Mouse (Mus musculus): ENCODE results near the gene Gm42742. TPM values are rescaled to one million over a fixed set of nuclear protein-coding genes. Genes with fewer than 3 reads are reported as not detected.

The Gm42742 gene
- polyA plus RNA-seq, 1 experiment = 2.2 TPM

DNA sequence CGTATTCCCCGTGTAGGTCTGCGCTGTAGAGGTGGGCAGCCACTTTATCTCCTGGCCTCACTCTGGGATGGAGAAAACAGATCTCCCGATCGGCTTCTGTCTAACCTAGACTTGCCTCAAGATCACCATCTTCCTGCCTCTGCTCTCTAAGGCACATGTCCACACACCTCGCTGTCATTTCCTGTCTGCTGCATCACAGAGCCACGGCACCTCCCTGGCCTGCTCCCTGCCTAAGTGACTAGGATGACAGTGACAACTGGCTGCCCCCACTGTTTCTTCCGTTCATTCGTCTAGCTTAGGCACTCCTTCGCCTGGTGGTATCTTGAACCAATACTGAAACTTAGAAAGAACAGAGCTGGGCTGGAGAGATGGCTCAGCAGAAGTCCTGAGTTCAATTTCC lies 21.3 kb downstream of the Gm42742 start:
- Histone ChIP-seq H3K4me1 (ENCODE audit: control insufficient read depth, insufficient read depth, low read length) (peaks cover 1% of the 10 kb centered on the region), H3K36me3 (ENCODE audit: control insufficient read depth, insufficient read depth, low read length, poor library complexity, severe bottlenecking) (no peaks in the 10 kb centered on the region), H3K9ac (ENCODE audit: low read depth, poor library complexity, severe bottlenecking) (no peak overlapping the region), H3K4me3 (ENCODE audit: low read depth, low read length) (no peak overlapping the region), H3K27ac (ENCODE audit: insufficient read depth, low read length) (no peak overlapping the region), H3K27me3 (ENCODE audit: control insufficient read depth, insufficient read depth, low read length, poor library complexity, severe bottlenecking) (no peaks in the 10 kb centered on the region), H3K9me3 (replicated peaks; ENCODE audit: control insufficient read depth, insufficient read depth, low read length, poor library complexity, severe bottlenecking) (no peaks in the 10 kb centered on the region)
- TF ChIP-seq EP300 (IDR thresholded peaks at IDR 0.05; ENCODE audit: insufficient read depth, low read depth, low read length) (no peak), POLR2A (IDR thresholded peaks at IDR 0.05; ENCODE audit: insufficient read depth, low read length) (no peak), CTCF (IDR thresholded peaks at IDR 0.05; ENCODE audit: low read depth, low read length) (no peak)

DNA sequence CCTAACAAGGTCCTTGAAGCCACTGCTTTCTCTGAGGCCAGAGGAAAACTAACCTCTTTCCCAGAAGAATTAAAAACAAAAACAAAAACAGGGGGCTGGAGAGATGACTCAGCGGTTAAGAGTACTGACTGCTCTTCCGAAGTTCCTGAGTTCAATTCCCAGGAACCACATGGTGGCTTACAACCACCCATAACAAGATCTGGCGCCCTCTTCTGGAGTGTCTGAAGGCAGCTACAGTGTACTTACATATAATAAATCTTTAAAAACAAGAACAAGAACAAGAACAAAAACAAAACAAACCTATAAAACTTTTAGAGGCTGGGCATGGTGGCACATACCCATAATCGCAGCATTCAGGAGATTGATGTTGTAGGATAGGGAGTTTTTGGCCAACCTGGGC lies 24.4 kb downstream of the Gm42742 start:
- no peak overlapping the region for H3K27ac ChIP-seq (ENCODE audit: insufficient read depth, low read length)
- H3K9me3 ChIP-seq (replicated peaks; ENCODE audit: control insufficient read depth, insufficient read depth, low read length, poor library complexity, severe bottlenecking) = no peaks in the 10 kb centered on the region
- H3K27me3 ChIP-seq (ENCODE audit: control insufficient read depth, insufficient read depth, low read length, poor library complexity, severe bottlenecking) = no peaks in the 10 kb centered on the region

DNA sequence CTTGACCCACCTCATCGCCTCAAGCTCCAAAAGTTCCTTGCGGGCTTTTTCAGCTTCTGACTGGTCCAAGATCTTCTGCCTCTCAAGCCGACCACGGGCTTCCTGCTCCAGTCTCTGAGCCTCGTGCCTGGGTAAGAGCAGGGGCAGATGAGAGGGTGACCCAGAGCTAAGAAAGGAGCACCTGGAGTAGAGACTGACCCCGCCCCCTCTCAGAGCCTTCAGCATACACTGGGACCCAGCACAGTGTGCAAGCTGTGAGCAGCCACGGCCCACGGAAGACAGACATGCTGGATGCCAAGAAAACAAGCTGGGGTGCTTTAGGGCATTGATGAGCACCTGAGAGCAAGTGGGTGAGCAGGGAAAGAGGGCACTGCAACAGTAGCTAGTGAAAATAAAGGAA lies 32.1 kb downstream of the Gm42742 start:
- Histone ChIP-seq H3K9ac (ENCODE audit: low read depth, poor library complexity, severe bottlenecking) (no peak overlapping the region), H3K9me3 (replicated peaks; ENCODE audit: control insufficient read depth, insufficient read depth, low read length, poor library complexity, severe bottlenecking) (no peaks in the 10 kb centered on the region), H3K27me3 (ENCODE audit: control insufficient read depth, insufficient read depth, low read length, poor library complexity, severe bottlenecking) (no peaks in the 10 kb centered on the region), H3K4me3 (ENCODE audit: low read depth, low read length) (no peak overlapping the region), H3K27ac (ENCODE audit: insufficient read depth, low read length) (no peak overlapping the region), H3K36me3 (ENCODE audit: control insufficient read depth, insufficient read depth, low read length, poor library complexity, severe bottlenecking) (no peaks in the 10 kb centered on the region), H3K4me1 (ENCODE audit: control insufficient read depth, insufficient read depth, low read length) (no peaks in the 10 kb centered on the region)
- TF ChIP-seq POLR2A (IDR thresholded peaks at IDR 0.05; ENCODE audit: insufficient read depth, low read length) = no peak
- TF ChIP-seq CTCF (IDR thresholded peaks at IDR 0.05; ENCODE audit: low read depth, low read length) = no peak
- TF ChIP-seq EP300 (IDR thresholded peaks at IDR 0.05; ENCODE audit: insufficient read depth, low read depth, low read length) = no peak

More for the DNA sequence above, 24.4 kb downstream of the Gm42742 start:
- TF ChIP-seq POLR2A (IDR thresholded peaks at IDR 0.05; ENCODE audit: insufficient read depth, low read length) (no peak), CTCF (IDR thresholded peaks at IDR 0.05; ENCODE audit: low read depth, low read length) (no peak), EP300 (IDR thresholded peaks at IDR 0.05; ENCODE audit: insufficient read depth, low read depth, low read length) (no peak)
- Histone ChIP-seq H3K9ac (ENCODE audit: low read depth, poor library complexity, severe bottlenecking) (no peak overlapping the region), H3K4me3 (ENCODE audit: low read depth, low read length) (no peak overlapping the region), H3K36me3 (ENCODE audit: control insufficient read depth, insufficient read depth, low read length, poor library complexity, severe bottlenecking) (no peaks in the 10 kb centered on the region), H3K4me1 (ENCODE audit: control insufficient read depth, insufficient read depth, low read length) (no peaks in the 10 kb centered on the region)

DNA sequence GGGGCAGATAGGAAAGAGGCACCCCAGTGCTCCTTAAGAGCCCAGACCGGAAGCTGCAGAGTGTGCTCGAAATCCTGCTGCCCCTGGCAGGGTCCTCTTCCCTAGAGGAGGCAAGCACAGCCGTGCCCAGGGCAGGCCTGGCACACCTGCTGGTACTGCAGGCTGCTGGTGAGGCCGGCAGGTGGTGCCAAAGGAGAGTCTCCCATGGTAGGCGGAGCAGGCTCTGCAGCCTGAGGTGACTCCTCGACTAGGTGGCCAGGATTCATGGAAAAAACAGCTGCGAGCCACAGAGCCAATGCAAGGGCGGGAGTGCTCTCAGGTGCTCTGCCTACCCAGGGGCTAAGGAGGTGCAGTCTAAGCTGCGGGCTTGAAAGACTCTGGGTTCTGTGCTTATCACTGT lies 34.6 kb downstream of the Gm42742 start:
- Histone ChIP-seq H3K36me3 (ENCODE audit: control insufficient read depth, insufficient read depth, low read length, poor library complexity, severe bottlenecking) (no peaks in the 10 kb centered on the region), H3K4me1 (ENCODE audit: control insufficient read depth, insufficient read depth, low read length) (no peaks in the 10 kb centered on the region), H3K9me3 (replicated peaks; ENCODE audit: control insufficient read depth, insufficient read depth, low read length, poor library complexity, severe bottlenecking) (no peaks in the 10 kb centered on the region), H3K27ac (ENCODE audit: insufficient read depth, low read length) (no peak overlapping the region), H3K4me3 (ENCODE audit: low read depth, low read length) (no peak overlapping the region), H3K9ac (ENCODE audit: low read depth, poor library complexity, severe bottlenecking) (no peak overlapping the region), H3K27me3 (ENCODE audit: control insufficient read depth, insufficient read depth, low read length, poor library complexity, severe bottlenecking) (no peaks in the 10 kb centered on the region)
- TF ChIP-seq CTCF (IDR thresholded peaks at IDR 0.05; ENCODE audit: low read depth, low read length) (peak; percentile 42), EP300 (IDR thresholded peaks at IDR 0.05; ENCODE audit: insufficient read depth, low read depth, low read length) (no peak)

DNA sequence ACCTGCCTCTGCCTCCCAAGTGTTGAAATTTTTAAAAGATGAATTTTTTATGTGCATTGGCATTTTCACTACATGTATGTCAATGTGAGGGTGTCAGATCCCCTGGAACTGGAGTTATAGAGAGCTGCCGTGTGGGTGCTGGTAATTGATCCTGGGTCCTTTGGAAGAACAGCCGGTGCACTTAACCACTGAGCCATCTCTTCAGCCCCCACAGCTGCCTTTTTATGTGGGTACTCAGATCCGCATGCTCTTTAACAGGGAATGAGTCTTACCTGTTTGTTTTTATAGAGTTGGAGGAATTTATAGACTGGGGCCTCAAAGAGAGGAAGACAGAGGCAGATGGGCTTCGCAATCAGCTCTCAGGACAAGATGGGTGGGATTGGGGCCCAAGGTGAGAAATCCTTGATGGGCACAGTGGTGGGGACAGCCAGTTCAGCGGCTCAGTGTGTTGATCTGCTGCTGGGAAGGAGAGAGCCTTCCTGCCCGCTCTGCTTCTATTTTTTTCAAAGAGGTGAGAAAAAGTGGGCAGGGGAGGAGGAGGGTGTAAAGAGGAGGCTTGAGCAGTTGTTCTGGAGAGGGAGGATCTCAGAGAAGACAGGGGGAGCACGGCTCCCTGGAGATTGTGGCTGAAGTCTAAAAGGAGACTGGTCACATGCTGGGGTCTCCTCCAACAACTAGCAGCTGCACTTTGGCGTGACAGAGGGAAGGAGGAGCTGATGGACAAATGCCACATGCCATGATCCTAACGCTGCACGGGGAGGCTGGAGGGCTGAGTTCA lies 36.0 kb downstream of the Gm42742 start:
- no peak for TF ChIP-seq CTCF (IDR thresholded peaks at IDR 0.05; ENCODE audit: low read depth, low read length)
- TF ChIP-seq EP300 (IDR thresholded peaks at IDR 0.05; ENCODE audit: insufficient read depth, low read depth, low read length) = no peak
- no peak for TF ChIP-seq POLR2A (IDR thresholded peaks at IDR 0.05; ENCODE audit: insufficient read depth, low read length)
- H3K9ac ChIP-seq (ENCODE audit: low read depth, poor library complexity, severe bottlenecking) = no peak overlapping the region
- H3K27ac ChIP-seq (ENCODE audit: insufficient read depth, low read length) = no peak overlapping the region
- H3K27me3 ChIP-seq (ENCODE audit: control insufficient read depth, insufficient read depth, low read length, poor library complexity, severe bottlenecking) = no peaks in the 10 kb centered on the region
- no peaks in the 10 kb centered on the region for H3K4me1 ChIP-seq (ENCODE audit: control insufficient read depth, insufficient read depth, low read length)
- no peak overlapping the region for H3K4me3 ChIP-seq (ENCODE audit: low read depth, low read length)
- peaks cover 3% of the 10 kb centered on the region; the same call in 1 of the 2 replicates for H3K36me3 ChIP-seq (ENCODE audit: control insufficient read depth, insufficient read depth, low read length, poor library complexity, severe bottlenecking)
- H3K9me3 ChIP-seq (replicated peaks; ENCODE audit: control insufficient read depth, insufficient read depth, low read length, poor library complexity, severe bottlenecking) = no peaks in the 10 kb centered on the region

DNA sequence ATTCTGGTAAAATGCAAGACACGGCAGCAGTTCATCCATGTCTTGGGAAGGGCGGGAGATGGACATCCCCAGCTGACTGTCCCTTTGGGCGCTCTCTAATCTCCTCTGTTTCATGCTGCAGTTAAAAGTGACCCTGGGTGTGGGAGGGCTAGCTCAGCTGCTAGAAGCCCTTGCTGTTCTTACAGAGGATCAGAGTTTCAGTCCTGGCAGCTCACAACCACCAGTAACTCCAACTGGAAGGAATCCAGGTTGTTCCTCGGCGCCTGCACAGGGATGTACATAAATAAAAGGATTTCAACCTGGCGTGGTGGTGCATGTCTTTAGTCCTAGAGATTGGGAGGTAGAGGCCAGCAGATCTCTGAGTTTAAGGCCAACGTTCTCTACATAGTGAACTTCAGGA lies 37.8 kb downstream of the Gm42742 start:
- TF ChIP-seq EP300 (IDR thresholded peaks at IDR 0.05; ENCODE audit: insufficient read depth, low read depth, low read length) = no peak
- TF ChIP-seq CTCF (IDR thresholded peaks at IDR 0.05; ENCODE audit: low read depth, low read length) = no peak
- no peak for TF ChIP-seq POLR2A (IDR thresholded peaks at IDR 0.05; ENCODE audit: insufficient read depth, low read length)
- Histone ChIP-seq H3K4me3 (ENCODE audit: low read depth, low read length) (no peak overlapping the region), H3K4me1 (ENCODE audit: control insufficient read depth, insufficient read depth, low read length) (no peaks in the 10 kb centered on the region), H3K27me3 (ENCODE audit: control insufficient read depth, insufficient read depth, low read length, poor library complexity, severe bottlenecking) (no peaks in the 10 kb centered on the region), H3K36me3 (ENCODE audit: control insufficient read depth, insufficient read depth, low read length, poor library complexity, severe bottlenecking) (peaks cover 14% of the 10 kb centered on the region; the same call in 1 of the 2 replicates), H3K9me3 (replicated peaks; ENCODE audit: control insufficient read depth, insufficient read depth, low read length, poor library complexity, severe bottlenecking) (no peaks in the 10 kb centered on the region), H3K9ac (ENCODE audit: low read depth, poor library complexity, severe bottlenecking) (no peak overlapping the region), H3K27ac (ENCODE audit: insufficient read depth, low read length) (no peak overlapping the region)

Measured in ES-Bruce4 (cell line).